Mouse (Mus musculus): ENCODE measurements around the gene St6galnac3.

GRCm38 (mm10) chr3:153513501-153514060, 211.4 kb downstream of the St6galnac3 start:
- TF ChIP-seq POLR2A (IDR thresholded peaks at IDR 0.05; ENCODE audit: low read depth, low read length) (no peak), CTCF (conservative IDR thresholded peaks at IDR 0.05; ENCODE audit: insufficient read depth, insufficient read length, low read depth, low read length) (no peak)
